Mouse (Mus musculus): ENCODE results near the gene Rcc1l.

- TF ChIP-seq CTCF (IDR thresholded peaks at IDR 0.05; ENCODE audit: low read depth) (no peak), EP300 (optimal IDR thresholded peaks at IDR 0.05) (no peak)
These were observed 8.5 kb downstream of the Rcc1l start for GRCm38 (mm10) chr5:134168033-134168432.
